9 mouse cellular contexts compared by ENCODE assay signal in the genomic region with DNA sequence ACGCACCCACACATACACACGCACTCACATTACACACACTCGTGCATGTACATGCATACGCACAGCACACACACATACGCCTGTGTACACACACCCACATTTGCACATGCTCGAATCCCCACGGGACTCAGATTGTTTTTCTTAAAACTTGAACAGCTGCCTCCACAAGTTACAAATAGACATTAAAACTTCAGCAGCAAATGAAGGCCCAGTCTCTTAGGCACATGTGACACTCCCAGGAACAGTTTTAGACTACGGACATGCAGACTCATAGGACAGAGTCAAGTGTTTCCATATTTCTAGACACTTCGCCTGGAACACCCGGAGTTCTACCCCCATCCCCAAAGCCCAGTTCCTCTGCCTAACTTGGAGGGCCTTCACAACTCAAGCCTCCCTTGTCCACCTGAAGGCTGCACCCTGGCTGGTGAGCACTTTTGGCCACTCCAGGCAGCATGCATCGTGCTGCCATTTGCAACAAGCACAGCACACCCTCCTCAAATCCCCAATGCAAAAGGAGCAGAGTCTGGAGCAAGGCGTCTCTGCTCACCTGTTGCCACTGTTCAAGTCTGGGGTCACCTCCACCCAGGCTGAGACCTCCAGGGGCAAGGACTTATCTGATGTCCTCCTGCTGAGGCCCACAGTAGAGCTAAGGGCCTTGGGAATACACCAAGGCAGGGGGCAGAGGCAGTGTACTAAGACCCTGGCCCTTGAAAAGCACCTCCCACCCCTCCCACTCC. TPM values are rescaled to one million over a fixed set of nuclear protein-coding genes. Genes with fewer than 3 reads are reported as not detected.
DNase-seq lines count a peak whose midpoint lies in the region; ATAC-seq and TF ChIP-seq lines count a peak whose summit lies in the region.
"Had no signal": no experiment of that assay in that cellular context is flagged by ENCODE, and none has a peak within 500 bp of the region (broad histone marks: within the 10 kb centered on the region; RNA-seq: fewer than 3 reads in every experiment).

No protein-coding gene starts in this region.

- H3K9me3 ChIP-seq in kidney, embryonic 16.5 days (ENCODE audit: low read length) = no peaks in the 10 kb centered on the region
- H3K9me3 ChIP-seq in embryonic facial prominence, embryonic 15.5 days (replicated peaks) = no peaks in the 10 kb centered on the region
- H3K9me3 ChIP-seq in intestine, postnatal 0 days (ENCODE audit: control insufficient read depth) = no peaks in the 10 kb centered on the region
- H3K9me3 ChIP-seq in neural tube, embryonic 13.5 days = no peaks in the 10 kb centered on the region
- H3K9me3 ChIP-seq: megakaryocyte, embryonic 14.5 days had no signal

- peak overlapping the region; percentile 93 for H3K4me2 ChIP-seq in kidney, embryonic 16.5 days (replicated peaks; ENCODE audit: low read depth, low read length)
- peak overlapping the region; percentile 99 for H3K4me2 ChIP-seq in embryonic facial prominence, embryonic 15.5 days (replicated peaks)
- H3K4me2 ChIP-seq in intestine, postnatal 0 days (replicated peaks; ENCODE audit: low read depth) = peak overlapping the region; percentile 97
- H3K4me2 ChIP-seq in neural tube, embryonic 13.5 days = peak overlapping the region; percentile 98

- ATAC-seq in kidney, embryonic 16.5 days (ENCODE audit: low FRiP score, low TSS enrichment) = no peak
- ATAC-seq in embryonic facial prominence, embryonic 15.5 days (ENCODE audit: insufficient number of reproducible peaks, low FRiP score, low TSS enrichment, low read depth) = no peak
- ATAC-seq in intestine, postnatal 0 days = no peak
- ATAC-seq in neural tube, embryonic 13.5 days (ENCODE audit: low read depth) = no peak

- H3K27ac ChIP-seq in kidney, embryonic 16.5 days (ENCODE audit: low read length) = peak overlapping the region; percentile 98
- H3K27ac ChIP-seq in embryonic facial prominence, embryonic 15.5 days (replicated peaks) = peak overlapping the region; percentile 12; the same call in 1 of the 2 replicates
- no peak overlapping the region for H3K27ac ChIP-seq in intestine, postnatal 0 days (ENCODE audit: low read depth, low read length)
- no peak overlapping the region for H3K27ac ChIP-seq in neural tube, embryonic 13.5 days (replicated peaks)

- H3K36me3 ChIP-seq in kidney, embryonic 16.5 days (ENCODE audit: insufficient read depth, low read length) = no peaks in the 10 kb centered on the region
- H3K36me3 ChIP-seq in embryonic facial prominence, embryonic 15.5 days = no peaks in the 10 kb centered on the region
- no peaks in the 10 kb centered on the region for H3K36me3 ChIP-seq in intestine, postnatal 0 days (ENCODE audit: control insufficient read depth, insufficient read depth)
- H3K36me3 ChIP-seq in neural tube, embryonic 13.5 days = no peaks in the 10 kb centered on the region

- peak overlapping the region; percentile 60 for H3K9ac ChIP-seq in kidney, embryonic 16.5 days (replicated peaks; ENCODE audit: low read length)
- H3K9ac ChIP-seq in embryonic facial prominence, embryonic 15.5 days = no peak overlapping the region
- H3K9ac ChIP-seq in intestine, postnatal 0 days (ENCODE audit: low read depth, low read length) = no peak overlapping the region
- H3K9ac ChIP-seq in neural tube, embryonic 13.5 days = no peak overlapping the region

- H3K27me3 ChIP-seq in kidney, embryonic 16.5 days (ENCODE audit: insufficient read depth, low read length) = 0 out of 2 replicates have a peak, but pooled peaks cover 4% of the 10 kb centered on the region
- 0 out of 2 replicates have a peak, but pooled peaks cover 9% of the 10 kb centered on the region for H3K27me3 ChIP-seq in embryonic facial prominence, embryonic 15.5 days
- H3K27me3 ChIP-seq in intestine, postnatal 0 days (replicated peaks; ENCODE audit: control insufficient read depth, insufficient read depth, low read length) = no peaks in the 10 kb centered on the region
- H3K27me3 ChIP-seq in neural tube, embryonic 13.5 days = peaks cover 58% of the 10 kb centered on the region

- no peak for TF ChIP-seq CTCF in intestine, postnatal 0 days (IDR thresholded peaks at IDR 0.05; ENCODE audit: low read depth)

- H3K4me3 ChIP-seq in kidney, embryonic 16.5 days (ENCODE audit: low read length) = peak overlapping the region; percentile 83
- peak overlapping the region; percentile 67 for H3K4me3 ChIP-seq in embryonic facial prominence, embryonic 15.5 days (replicated peaks)
- peak overlapping the region; percentile 58; the same call in 1 of the 2 replicates for H3K4me3 ChIP-seq in intestine, postnatal 0 days (ENCODE audit: low read depth, low read length)
- no peak overlapping the region for H3K4me3 ChIP-seq in neural tube, embryonic 13.5 days

- 45% methylated on average over 12 of the region's 12 CpGs for WGBS in kidney, embryonic 16.5 days
- WGBS in embryonic facial prominence, embryonic 15.5 days = 69% methylated on average over 12 of the region's 12 CpGs
- 62% methylated on average over 12 of the region's 12 CpGs for WGBS in intestine, postnatal 0 days
- WGBS in neural tube, embryonic 13.5 days = 53% methylated on average over 12 of the region's 12 CpGs

- peaks cover 80% of the 10 kb centered on the region for H3K4me1 ChIP-seq in kidney, embryonic 16.5 days (ENCODE audit: insufficient read depth, low read length)
- H3K4me1 ChIP-seq in embryonic facial prominence, embryonic 15.5 days = peaks cover 44% of the 10 kb centered on the region
- 0 out of 2 replicates have a peak, but pooled peaks cover 8% of the 10 kb centered on the region for H3K4me1 ChIP-seq in intestine, postnatal 0 days (replicated peaks; ENCODE audit: control insufficient read depth, insufficient read depth, low read length)
- peaks cover 29% of the 10 kb centered on the region for H3K4me1 ChIP-seq in neural tube, embryonic 13.5 days (replicated peaks)

- no peak for DNase-seq in kidney, postnatal 25 days
- DNase-seq in right cerebral cortex, postnatal 14 days = no peak
- no peak for DNase-seq in right cerebral cortex, postnatal 25 days

RNA-seq across cellular contexts. Expression of gene Smtnl2, which starts 1.7 kb away (rescaled TPM):
- polyA plus RNA-seq in kidney, embryonic 16.5 days (2015; fragmentation: Nextera tagmentation; extraction: Ambion mirVana) = 109 and 124 TPM in 2 replicates
- 58.8 and 64.3 TPM in 2 replicates for polyA plus RNA-seq in embryonic facial prominence, embryonic 15.5 days (2015; fragmentation: Nextera tagmentation; extraction: Ambion mirVana)
- 7.8 and 8.1 TPM in 2 replicates for polyA plus RNA-seq in intestine, postnatal 0 days (2015; fragmentation: Nextera tagmentation; extraction: Ambion mirVana)
- 8.9 and 10.5 TPM in 2 replicates for polyA plus RNA-seq in neural tube, embryonic 13.5 days (2015; fragmentation: Nextera tagmentation; extraction: Ambion mirVana)

RNA-seq across cellular contexts. Expression of gene Ggt6, which starts 25.5 kb away (rescaled TPM):
- 1.6 and 2.2 TPM in 2 replicates for polyA plus RNA-seq in kidney, embryonic 16.5 days (2015; fragmentation: Nextera tagmentation; extraction: Ambion mirVana)
- 6.3 and 7.0 TPM in 2 replicates for polyA plus RNA-seq in embryonic facial prominence, embryonic 15.5 days (2015; fragmentation: Nextera tagmentation; extraction: Ambion mirVana)
- polyA plus RNA-seq in intestine, postnatal 0 days (2015; fragmentation: Nextera tagmentation; extraction: Ambion mirVana) = 8.1 and 8.6 TPM in 2 replicates
- polyA plus RNA-seq in neural tube, embryonic 13.5 days (2015; fragmentation: Nextera tagmentation; extraction: Ambion mirVana) = not detected in 2 replicates

RNA-seq across cellular contexts. Expression of gene Mybbp1a, which starts 31.3 kb away (rescaled TPM):
- polyA plus RNA-seq in kidney, embryonic 16.5 days (2015; fragmentation: Nextera tagmentation; extraction: Ambion mirVana) = 175 and 177 TPM in 2 replicates
- polyA plus RNA-seq in embryonic facial prominence, embryonic 15.5 days (2015; fragmentation: Nextera tagmentation; extraction: Ambion mirVana) = 123 and 138 TPM in 2 replicates
- 37.3 and 40.7 TPM in 2 replicates for polyA plus RNA-seq in intestine, postnatal 0 days (2015; fragmentation: Nextera tagmentation; extraction: Ambion mirVana)
- 69.6 and 80.7 TPM in 2 replicates for polyA plus RNA-seq in neural tube, embryonic 13.5 days (2015; fragmentation: Nextera tagmentation; extraction: Ambion mirVana)

RNA-seq across cellular contexts. Expression of gene Tekt1, which starts 47.6 kb away (rescaled TPM):
- polyA plus RNA-seq in kidney, embryonic 16.5 days (2015; fragmentation: Nextera tagmentation; extraction: Ambion mirVana) = 6.1 and 6.5 TPM in 2 replicates
- polyA plus RNA-seq in embryonic facial prominence, embryonic 15.5 days (2015; fragmentation: Nextera tagmentation; extraction: Ambion mirVana) = 20.6 and 40.5 TPM in 2 replicates
- 0.08 TPM in 1 of 2 replicates, not detected in the other for polyA plus RNA-seq in intestine, postnatal 0 days (2015; fragmentation: Nextera tagmentation; extraction: Ambion mirVana)
- polyA plus RNA-seq in neural tube, embryonic 13.5 days (2015; fragmentation: Nextera tagmentation; extraction: Ambion mirVana) = 7.0 and 7.3 TPM in 2 replicates
- polyA plus RNA-seq: spleen, adult 2 months had no signal

Comparison
In these comparisons a context has a peak if more than half of its experiments do, and no peak if none do; other contexts are left out.
1. H3K27ac ChIP-seq: peak in kidney, embryonic 16.5 days (single experiment) and embryonic facial prominence, embryonic 15.5 days (single experiment); none in intestine, postnatal 0 days (single experiment) and neural tube, embryonic 13.5 days (single experiment).
2. Peak in every context shown above with its lines, with median percentiles within 50 percentile points of each other: H3K4me2 ChIP-seq.